In genomic region chr11:35203673-35204072, GRCm38 (mm10) we compare ENCODE assay signal across 18 mouse cellular contexts.
DNase-seq lines count a peak whose midpoint lies in the region; ATAC-seq lines count a peak whose summit lies in the region.
"Had no signal": no experiment of that assay in that cellular context is flagged by ENCODE, and none has a peak within 500 bp of the region (broad histone marks: within the 10 kb centered on the region; RNA-seq: fewer than 3 reads in every experiment).

No protein-coding gene starts in this region.

- no peak overlapping the region for H3K27ac ChIP-seq in hindbrain, embryonic 11.5 days (ENCODE audit: low read depth, low read length)
- H3K27ac ChIP-seq in hindbrain, embryonic 10.5 days: no peak overlapping the region
- H3K27ac ChIP-seq in midbrain, embryonic 14.5 days (replicated peaks; ENCODE audit: low read depth, low read length): no peak overlapping the region
- no peak overlapping the region for H3K27ac ChIP-seq in midbrain, embryonic 11.5 days (ENCODE audit: low read depth, low read length)
- no peak overlapping the region for H3K27ac ChIP-seq in hindbrain, embryonic 15.5 days (replicated peaks)
- H3K27ac ChIP-seq: embryonic facial prominence, embryonic 13.5 days; macrophage had no signal

- no peaks in the 10 kb centered on the region for H3K9me3 ChIP-seq in hindbrain, embryonic 11.5 days (ENCODE audit: control insufficient read depth, low read length)
- H3K9me3 ChIP-seq in hindbrain, embryonic 10.5 days: no peaks in the 10 kb centered on the region
- no peaks in the 10 kb centered on the region for H3K9me3 ChIP-seq in midbrain, embryonic 14.5 days (ENCODE audit: control insufficient read depth, low read length)
- H3K9me3 ChIP-seq in midbrain, embryonic 11.5 days (ENCODE audit: control insufficient read depth, low read length): no peaks in the 10 kb centered on the region
- no peaks in the 10 kb centered on the region for H3K9me3 ChIP-seq in hindbrain, embryonic 15.5 days
- H3K9me3 ChIP-seq: embryonic facial prominence, embryonic 13.5 days had no signal

- no peaks in the 10 kb centered on the region for H3K4me1 ChIP-seq in hindbrain, embryonic 11.5 days (replicated peaks; ENCODE audit: control insufficient read depth, insufficient read depth, low read length)
- H3K4me1 ChIP-seq in hindbrain, embryonic 10.5 days (replicated peaks): peaks cover 38% of the 10 kb centered on the region
- H3K4me1 ChIP-seq in midbrain, embryonic 14.5 days (ENCODE audit: control insufficient read depth, insufficient read depth, low read length): peaks cover 23% of the 10 kb centered on the region
- peaks cover 19% of the 10 kb centered on the region for H3K4me1 ChIP-seq in midbrain, embryonic 11.5 days (ENCODE audit: control insufficient read depth, insufficient read depth, low read length)
- peaks cover 24% of the 10 kb centered on the region for H3K4me1 ChIP-seq in hindbrain, embryonic 15.5 days (replicated peaks)

- intact Hi-C loops in left cerebral cortex, postnatal 36 days (cut with DNase I): no loop called here

- no peaks in the 10 kb centered on the region for H3K36me3 ChIP-seq in hindbrain, embryonic 11.5 days (ENCODE audit: control insufficient read depth, insufficient read depth, low read length)
- no peaks in the 10 kb centered on the region for H3K36me3 ChIP-seq in hindbrain, embryonic 10.5 days
- no peaks in the 10 kb centered on the region for H3K36me3 ChIP-seq in midbrain, embryonic 14.5 days (ENCODE audit: control insufficient read depth, insufficient read depth, low read length)
- H3K36me3 ChIP-seq in midbrain, embryonic 11.5 days (ENCODE audit: control insufficient read depth, insufficient read depth, low read length): no peaks in the 10 kb centered on the region
- no peaks in the 10 kb centered on the region for H3K36me3 ChIP-seq in hindbrain, embryonic 15.5 days
- H3K36me3 ChIP-seq: embryonic facial prominence, embryonic 13.5 days had no signal

- H3K9ac ChIP-seq in hindbrain, embryonic 11.5 days (ENCODE audit: low read depth, low read length): no peak overlapping the region
- no peak overlapping the region for H3K9ac ChIP-seq in midbrain, embryonic 14.5 days (replicated peaks; ENCODE audit: low read length)
- H3K9ac ChIP-seq in midbrain, embryonic 11.5 days (ENCODE audit: low read length): no peak overlapping the region
- H3K9ac ChIP-seq in hindbrain, embryonic 15.5 days: no peak overlapping the region
- H3K9ac ChIP-seq: embryonic facial prominence, embryonic 13.5 days had no signal

- ATAC-seq in hindbrain, embryonic 11.5 days (ENCODE audit: low FRiP score): peak; percentile 35
- no peak for ATAC-seq in midbrain, embryonic 14.5 days (ENCODE audit: low FRiP score, low TSS enrichment)
- ATAC-seq in midbrain, embryonic 11.5 days (ENCODE audit: low FRiP score): no peak
- peak; percentile 51; the same call in 1 of the 2 replicates for ATAC-seq in hindbrain, embryonic 15.5 days (ENCODE audit: low FRiP score, low read depth)
- ATAC-seq: Patski had no signal

- no peak for DNase-seq in hindbrain, embryonic 11.5 days (ENCODE audit: low spot score)
- no peak for DNase-seq in hindbrain, embryonic 10.5 days (ENCODE audit: low spot score)
- peak; percentile 47 for DNase-seq in midbrain, embryonic 14.5 days
- DNase-seq in midbrain, embryonic 11.5 days (ENCODE audit: low spot score, missing footprints): no peak
- no peak for DNase-seq in frontal cortex, postnatal 25 days (ENCODE audit: low spot score in 2 of 2)
- no peak for DNase-seq in left cerebral cortex, postnatal 36 days (ENCODE audit: low spot score in 2 of 2)
- DNase-seq in adrenal gland, adult 8-10 months: no peak
- DNase-seq: cerebellum, adult 11 months; cerebellum, postnatal 36 days; gastrocnemius, postnatal 10 days; heart, postnatal 36 days; kidney, adult 18-20 months; lung, adult 18-20 months had no signal

- H3K4me3 ChIP-seq in hindbrain, embryonic 11.5 days (ENCODE audit: low read depth, low read length): no peak overlapping the region
- no peak overlapping the region for H3K4me3 ChIP-seq in hindbrain, embryonic 10.5 days
- H3K4me3 ChIP-seq in midbrain, embryonic 14.5 days (replicated peaks; ENCODE audit: low read depth, low read length): no peak overlapping the region
- no peak overlapping the region for H3K4me3 ChIP-seq in midbrain, embryonic 11.5 days (ENCODE audit: low read depth, low read length)
- H3K4me3 ChIP-seq in hindbrain, embryonic 15.5 days: no peak overlapping the region
- H3K4me3 ChIP-seq: embryonic facial prominence, embryonic 13.5 days had no signal

- H3K27me3 ChIP-seq in hindbrain, embryonic 11.5 days (ENCODE audit: control insufficient read depth, insufficient read depth, low read length): no peaks in the 10 kb centered on the region
- no peaks in the 10 kb centered on the region; the same call in 1 of the 2 replicates for H3K27me3 ChIP-seq in hindbrain, embryonic 10.5 days (ENCODE audit: insufficient read depth, poor library complexity, severe bottlenecking)
- 0 out of 2 replicates have a peak, but pooled peaks cover 5% of the 10 kb centered on the region for H3K27me3 ChIP-seq in midbrain, embryonic 14.5 days (ENCODE audit: control insufficient read depth, insufficient read depth, low read length)
- peaks cover 13% of the 10 kb centered on the region for H3K27me3 ChIP-seq in midbrain, embryonic 11.5 days (ENCODE audit: control insufficient read depth, insufficient read depth, low read length)
- no peaks in the 10 kb centered on the region for H3K27me3 ChIP-seq in hindbrain, embryonic 15.5 days
- H3K27me3 ChIP-seq: embryonic facial prominence, embryonic 13.5 days had no signal

- 55% methylated on average over 10 of the region's 10 CpGs for WGBS in hindbrain, embryonic 11.5 days
- 69% methylated on average over 10 of the region's 10 CpGs for WGBS in hindbrain, embryonic 10.5 days
- 22% methylated on average over 10 of the region's 10 CpGs for WGBS in midbrain, embryonic 14.5 days
- WGBS in midbrain, embryonic 11.5 days: 45% methylated on average over 10 of the region's 10 CpGs
- 26% methylated on average over 10 of the region's 10 CpGs for WGBS in hindbrain, embryonic 15.5 days

- no peak overlapping the region for H3K4me2 ChIP-seq in hindbrain, embryonic 11.5 days (replicated peaks; ENCODE audit: low read depth, low read length)
- H3K4me2 ChIP-seq in midbrain, embryonic 14.5 days (ENCODE audit: low read length): 0 out of 2 replicates have a peak overlapping the region, but pooled peaks have one; percentile 17
- H3K4me2 ChIP-seq in midbrain, embryonic 11.5 days: no peak overlapping the region
- H3K4me2 ChIP-seq in hindbrain, embryonic 15.5 days: 0 out of 2 replicates have a peak overlapping the region, but pooled peaks have one; percentile 14
- H3K4me2 ChIP-seq: embryonic facial prominence, embryonic 13.5 days; heart, embryonic 11.5 days had no signal

Comparison
In these comparisons a context has a peak if more than half of its experiments do, and no peak if none do; other contexts are left out.
1. H3K4me2 ChIP-seq: peak in midbrain, embryonic 14.5 days (single experiment) and hindbrain, embryonic 15.5 days (single experiment); none in hindbrain, embryonic 11.5 days (single experiment) and midbrain, embryonic 11.5 days (single experiment).
2. ATAC-seq: peak in hindbrain, embryonic 11.5 days (single experiment) and hindbrain, embryonic 15.5 days (single experiment); none in midbrain, embryonic 14.5 days (single experiment) and midbrain, embryonic 11.5 days (single experiment).